Mouse (Mus musculus): ENCODE data around the gene Pla2g7.

- no peak for TF ChIP-seq CTCF (IDR thresholded peaks at IDR 0.05; ENCODE audit: control insufficient read depth, insufficient read depth, insufficient read length)
- no peak for TF ChIP-seq MAX (IDR thresholded peaks at IDR 0.05)
- no peak for TF ChIP-seq USF1 (IDR thresholded peaks at IDR 0.05; ENCODE audit: low read depth)
- no peak for TF ChIP-seq MYOD1 (IDR thresholded peaks at IDR 0.05; ENCODE audit: control insufficient read depth, insufficient read length, low read depth)
- no peak for TF ChIP-seq FOSL1 (IDR thresholded peaks at IDR 0.05; ENCODE audit: insufficient read depth, low read length, poor library complexity, severe bottlenecking)
These were observed 44.3 kb downstream of the Pla2g7 start for GRCm38 (mm10) chr17:43612221-43612620.

Measured in C2C12 (cell line).